ENCODE assay signal across 32 mouse cellular contexts in genomic region chr12:93993875-93994274, GRCm38 (mm10).
DNase-seq lines count a peak whose midpoint lies in the region; ATAC-seq and TF ChIP-seq lines count a peak whose summit lies in the region.
"Had no signal": no experiment of that assay in that cellular context is flagged by ENCODE, and none has a peak within 500 bp of the region (broad histone marks: within the 10 kb centered on the region; RNA-seq: fewer than 3 reads in every experiment).

No protein-coding gene starts in this region.

- H3K9ac ChIP-seq in forebrain, embryonic 15.5 days (replicated peaks), result no peak overlapping the region
- H3K9ac ChIP-seq: hindbrain, embryonic 12.5 days; intestine, embryonic 15.5 days; liver, embryonic 13.5 days; midbrain, embryonic 12.5 days; neural tube, embryonic 12.5 days had no signal

- H3K36me3 ChIP-seq in forebrain, embryonic 15.5 days, result no peaks in the 10 kb centered on the region
- H3K36me3 ChIP-seq in forebrain, embryonic 10.5 days (replicated peaks), result no peaks in the 10 kb centered on the region
- H3K36me3 ChIP-seq: hindbrain, embryonic 12.5 days; intestine, embryonic 15.5 days; liver, embryonic 13.5 days; midbrain, embryonic 12.5 days; neural tube, embryonic 12.5 days had no signal

- no peaks in the 10 kb centered on the region for H3K4me1 ChIP-seq in forebrain, embryonic 15.5 days
- no peaks in the 10 kb centered on the region for H3K4me1 ChIP-seq in forebrain, embryonic 10.5 days
- H3K4me1 ChIP-seq: hindbrain, embryonic 12.5 days; intestine, embryonic 15.5 days; liver, embryonic 13.5 days; megakaryocyte, embryonic 14.5 days; midbrain, embryonic 12.5 days; neural tube, embryonic 12.5 days had no signal

- H3K27me3 ChIP-seq in forebrain, embryonic 15.5 days, result no peaks in the 10 kb centered on the region
- H3K27me3 ChIP-seq in forebrain, embryonic 10.5 days (ENCODE audit: poor library complexity, severe bottlenecking), result no peaks in the 10 kb centered on the region
- H3K27me3 ChIP-seq: hindbrain, embryonic 12.5 days; intestine, embryonic 15.5 days; liver, embryonic 13.5 days; megakaryocyte, embryonic 14.5 days; midbrain, embryonic 12.5 days; neural tube, embryonic 12.5 days had no signal

- no peak overlapping the region for H3K27ac ChIP-seq in forebrain, embryonic 15.5 days (replicated peaks)
- no peak overlapping the region for H3K27ac ChIP-seq in forebrain, embryonic 10.5 days
- no peak overlapping the region for H3K27ac ChIP-seq in left cerebral cortex, adult 2 months
- H3K27ac ChIP-seq: hindbrain, embryonic 12.5 days; hindbrain, postnatal 0 days; intestine, embryonic 15.5 days; liver, embryonic 13.5 days; midbrain, embryonic 12.5 days; neural tube, embryonic 12.5 days; stomach, postnatal 0 days had no signal

- WGBS in forebrain, embryonic 15.5 days, result 68% methylated on average over 6 of the region's 6 CpGs
- WGBS in forebrain, embryonic 10.5 days, result 94% methylated on average over 6 of the region's 6 CpGs

- intact Hi-C loops in left cerebral cortex, postnatal 14 days (cut with DNase I), result no loop called here
- intact Hi-C loops in left cerebral cortex, adult 2 months (cut with DNase I), result no loop called here

- H3K4me3 ChIP-seq in forebrain, embryonic 15.5 days, result no peak overlapping the region
- H3K4me3 ChIP-seq in forebrain, embryonic 10.5 days, result no peak overlapping the region
- no peak overlapping the region for H3K4me3 ChIP-seq in left cerebral cortex, adult 2 months
- H3K4me3 ChIP-seq: erythroblast, embryonic 14.5 days; hindbrain, embryonic 12.5 days; intestine, embryonic 15.5 days; liver, embryonic 13.5 days; megakaryocyte, embryonic 14.5 days; midbrain, embryonic 12.5 days; myocyte; neural tube, embryonic 12.5 days had no signal

- TF ChIP-seq CTCF in left cerebral cortex, adult 2 months (IDR thresholded peaks at IDR 0.05), result no peak
- TF ChIP-seq CTCF in brain, embryonic 14.5 days (IDR thresholded peaks at IDR 0.05; ENCODE audit: borderline replicate concordance, extremely low read depth, insufficient read depth, insufficient read length), result no peak

- H3K4me2 ChIP-seq in forebrain, embryonic 15.5 days (replicated peaks), result no peak overlapping the region
- H3K4me2 ChIP-seq: hindbrain, embryonic 12.5 days; intestine, embryonic 15.5 days; liver, embryonic 13.5 days; midbrain, embryonic 12.5 days; neural tube, embryonic 12.5 days had no signal

- DNase-seq in forebrain, embryonic 10.5 days (ENCODE audit: extremely low spot score, low spot score), result no peak
- peak; percentile 2 to 9 for DNase-seq in left cerebral cortex, postnatal 14 days (ENCODE audit: low spot score in 2 of 2)
- DNase-seq in left cerebral cortex, adult 2 months (ENCODE audit: extremely low spot score in 1 of 2, low spot score in 2 of 2), result no peak
- DNase-seq in brain, embryonic 14.5 days (ENCODE audit: low read depth), result peak; percentile 76
- peak; percentile 15 for DNase-seq in layer of hippocampus, adult 9-10 months (ENCODE audit: low spot score)
- no peak for DNase-seq in spleen, postnatal 10 days (ENCODE audit: low spot score in 2 of 2)
- DNase-seq in liver, result no peak
- DNase-seq: adrenal gland, postnatal 10 days; cerebellum, adult 11-12 months; cerebellum, postnatal 10 days; gastrocnemius, postnatal 14 days; heart, postnatal 14 days; kidney, adult 2 months; kidney, postnatal 36 days; left cerebral cortex, postnatal 4 days; liver, embryonic 13.5 days; lung, adult 18-20 months; lung, postnatal 4 days; thymus, adult 2 months; thymus, postnatal 36 days had no signal

- ATAC-seq in forebrain, embryonic 15.5 days (replicated peaks), result peak; percentile 71; the same call in 1 of the 2 replicates
- ATAC-seq: hindbrain, postnatal 0 days; intestine, embryonic 15.5 days; lung, postnatal 0 days; Patski had no signal

- H3K9me3 ChIP-seq in forebrain, embryonic 15.5 days, result no peaks in the 10 kb centered on the region
- H3K9me3 ChIP-seq in forebrain, embryonic 10.5 days, result no peaks in the 10 kb centered on the region
- H3K9me3 ChIP-seq: hindbrain, embryonic 12.5 days; intestine, embryonic 15.5 days; liver, embryonic 13.5 days; megakaryocyte, embryonic 14.5 days; midbrain, embryonic 12.5 days; neural tube, embryonic 12.5 days had no signal

- no peak for TF ChIP-seq POLR2A in brain, embryonic 14.5 days (IDR thresholded peaks at IDR 0.05; ENCODE audit: borderline replicate concordance, extremely low read depth, insufficient read depth, insufficient read length, poor library complexity, severe bottlenecking)

Comparison
In these comparisons a context has a peak if more than half of its experiments do, and no peak if none do; other contexts are left out.
1. DNase-seq: peak in left cerebral cortex, postnatal 14 days (2 of 2), brain, embryonic 14.5 days (single experiment) and layer of hippocampus, adult 9-10 months (single experiment); none in forebrain, embryonic 10.5 days (single experiment), left cerebral cortex, adult 2 months (0 of 2), spleen, postnatal 10 days (0 of 2) and liver (single experiment).